Mouse (Mus musculus): ENCODE data around the gene Insl6. TPM values are rescaled to one million over a fixed set of nuclear protein-coding genes. Genes with fewer than 3 reads are reported as not detected.

The Insl6 gene
- polyA plus RNA-seq, 1 experiment from 2014 or later, result 6.9 TPM

GRCm38 (mm10) chr19:29311791-29312190 lies 13.4 kb downstream of the Insl6 start:
- Histone ChIP-seq H3K27ac (replicated peaks; ENCODE audit: low read depth, low read length) (no peak overlapping the region), H3K36me3 (ENCODE audit: control insufficient read depth, insufficient read depth, low read length) (no peaks in the 10 kb centered on the region; the same call in 1 of the 2 replicates), H3K4me3 (ENCODE audit: low read depth, low read length) (no peak overlapping the region), H3K4me2 (ENCODE audit: low read depth, severe bottlenecking) (no peak overlapping the region), H3K4me1 (ENCODE audit: control insufficient read depth, insufficient read depth, low read length) (no peaks in the 10 kb centered on the region), H3K27me3 (ENCODE audit: control insufficient read depth, insufficient read depth, low read length) (no peaks in the 10 kb centered on the region), H3K9ac (ENCODE audit: low read length) (no peak overlapping the region), H3K9me3 (ENCODE audit: control insufficient read depth, low read length) (no peaks in the 10 kb centered on the region)
- no peak for ATAC-seq (ENCODE audit: insufficient number of reproducible peaks, low FRiP score, low TSS enrichment, low read depth)
- WGBS, result 92% methylated on average over 8 of the region's 8 CpGs
- no peak for DNase-seq (ENCODE audit: low spot score)

GRCm38 (mm10) chr19:29308832-29309231 lies 16.3 kb downstream of the Insl6 start:
- Histone ChIP-seq H3K4me3 (ENCODE audit: low read depth, low read length) (no peak overlapping the region), H3K36me3 (ENCODE audit: control insufficient read depth, insufficient read depth, low read length) (no peaks in the 10 kb centered on the region; the same call in 1 of the 2 replicates), H3K9ac (ENCODE audit: low read length) (no peak overlapping the region), H3K4me2 (ENCODE audit: low read depth, severe bottlenecking) (no peak overlapping the region), H3K9me3 (ENCODE audit: control insufficient read depth, low read length) (no peaks in the 10 kb centered on the region), H3K27me3 (ENCODE audit: control insufficient read depth, insufficient read depth, low read length) (no peaks in the 10 kb centered on the region), H3K27ac (replicated peaks; ENCODE audit: low read depth, low read length) (no peak overlapping the region), H3K4me1 (ENCODE audit: control insufficient read depth, insufficient read depth, low read length) (no peaks in the 10 kb centered on the region)
- no peak for DNase-seq (ENCODE audit: low spot score)
- ATAC-seq (ENCODE audit: insufficient number of reproducible peaks, low FRiP score, low TSS enrichment, low read depth), result no peak

- Histone ChIP-seq H3K4me2 (ENCODE audit: low read depth, severe bottlenecking) (no peak overlapping the region), H3K9ac (ENCODE audit: low read length) (no peak overlapping the region), H3K36me3 (ENCODE audit: control insufficient read depth, insufficient read depth, low read length) (no peaks in the 10 kb centered on the region), H3K4me1 (ENCODE audit: control insufficient read depth, insufficient read depth, low read length) (no peaks in the 10 kb centered on the region), H3K9me3 (ENCODE audit: control insufficient read depth, low read length) (no peaks in the 10 kb centered on the region), H3K27me3 (ENCODE audit: control insufficient read depth, insufficient read depth, low read length) (no peaks in the 10 kb centered on the region), H3K27ac (replicated peaks; ENCODE audit: low read depth, low read length) (no peak overlapping the region), H3K4me3 (ENCODE audit: low read depth, low read length) (no peak overlapping the region)
- ATAC-seq (ENCODE audit: insufficient number of reproducible peaks, low FRiP score, low TSS enrichment, low read depth) (no peak), DNase-seq (ENCODE audit: low spot score) (no peak)
- WGBS, result 92% methylated on average over 2 of the region's 2 CpGs
Measured at GRCm38 (mm10) chr19:29302119-29302518, 23.0 kb downstream of the Insl6 start.

DNA sequence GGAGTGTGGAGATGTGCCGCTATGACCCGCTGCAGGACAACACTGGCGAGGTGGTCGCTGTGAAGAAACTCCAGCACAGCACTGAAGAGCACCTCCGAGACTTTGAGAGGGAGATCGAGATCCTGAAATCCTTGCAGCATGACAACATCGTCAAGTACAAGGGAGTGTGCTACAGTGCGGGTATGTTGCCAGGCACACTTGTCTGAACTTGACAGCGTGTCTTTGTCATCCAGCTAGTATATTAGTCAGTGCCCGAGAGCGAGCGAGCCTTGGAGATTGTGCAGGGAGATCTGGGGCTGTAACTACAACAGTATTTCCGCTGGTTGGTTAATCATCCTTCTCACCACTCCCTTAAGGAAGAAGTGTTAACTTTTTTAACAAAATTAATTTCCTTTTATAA lies 24.2 kb downstream of the Insl6 start:
- Histone ChIP-seq H3K27me3 (ENCODE audit: control insufficient read depth, insufficient read depth, low read length) (no peaks in the 10 kb centered on the region), H3K27ac (replicated peaks; ENCODE audit: low read depth, low read length) (no peak overlapping the region), H3K4me2 (ENCODE audit: low read depth, severe bottlenecking) (no peak overlapping the region), H3K36me3 (ENCODE audit: control insufficient read depth, insufficient read depth, low read length) (no peaks in the 10 kb centered on the region; the same call in 1 of the 2 replicates), H3K4me1 (ENCODE audit: control insufficient read depth, insufficient read depth, low read length) (no peaks in the 10 kb centered on the region), H3K4me3 (ENCODE audit: low read depth, low read length) (no peak overlapping the region), H3K9me3 (ENCODE audit: control insufficient read depth, low read length) (no peaks in the 10 kb centered on the region), H3K9ac (ENCODE audit: low read length) (no peak overlapping the region)
- no peak for ATAC-seq (ENCODE audit: insufficient number of reproducible peaks, low FRiP score, low TSS enrichment, low read depth)
- no peak for DNase-seq (ENCODE audit: low spot score)
- WGBS, result 91% methylated on average over 13 of the region's 13 CpGs

GRCm38 (mm10) chr19:29297366-29297765 lies 27.8 kb downstream of the Insl6 start:
- Histone ChIP-seq H3K9me3 (ENCODE audit: control insufficient read depth, low read length) (no peaks in the 10 kb centered on the region), H3K4me3 (ENCODE audit: low read depth, low read length) (no peak overlapping the region), H3K4me1 (ENCODE audit: control insufficient read depth, insufficient read depth, low read length) (no peaks in the 10 kb centered on the region), H3K27ac (replicated peaks; ENCODE audit: low read depth, low read length) (no peak overlapping the region), H3K4me2 (ENCODE audit: low read depth, severe bottlenecking) (no peak overlapping the region), H3K27me3 (ENCODE audit: control insufficient read depth, insufficient read depth, low read length) (no peaks in the 10 kb centered on the region), H3K36me3 (ENCODE audit: control insufficient read depth, insufficient read depth, low read length) (peaks cover 4% of the 10 kb centered on the region; the same call in 1 of the 2 replicates), H3K9ac (ENCODE audit: low read length) (no peak overlapping the region)
- DNase-seq (ENCODE audit: low spot score) (no peak), ATAC-seq (ENCODE audit: insufficient number of reproducible peaks, low FRiP score, low TSS enrichment, low read depth) (no peak)
- WGBS, result 89% methylated on average over 1 of the region's 1 CpGs

DNA sequence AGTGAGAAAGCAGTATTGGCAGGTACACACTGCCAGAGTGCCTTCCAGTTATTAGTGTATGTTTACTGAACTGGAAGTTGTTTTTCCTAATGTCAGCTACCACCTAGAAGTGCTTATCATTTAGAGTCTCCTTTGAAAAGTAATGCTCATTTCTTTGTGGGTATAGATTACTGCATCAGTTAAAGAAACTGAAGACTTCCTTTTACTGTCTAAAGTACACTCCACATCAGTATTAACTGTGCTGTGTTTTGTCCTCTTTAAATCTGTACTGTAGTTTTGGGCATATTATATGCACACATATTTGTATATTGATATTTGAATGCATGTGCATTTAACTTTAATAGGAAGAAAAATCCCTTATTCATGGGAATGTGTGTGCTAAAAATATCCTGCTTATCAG lies 29.0 kb downstream of the Insl6 start:
- Histone ChIP-seq H3K4me3 (ENCODE audit: low read depth, low read length) (no peak overlapping the region), H3K27me3 (ENCODE audit: control insufficient read depth, insufficient read depth, low read length) (no peaks in the 10 kb centered on the region), H3K36me3 (ENCODE audit: control insufficient read depth, insufficient read depth, low read length) (peaks cover 9% of the 10 kb centered on the region; the same call in 1 of the 2 replicates), H3K27ac (replicated peaks; ENCODE audit: low read depth, low read length) (no peak overlapping the region), H3K4me2 (ENCODE audit: low read depth, severe bottlenecking) (no peak overlapping the region), H3K4me1 (ENCODE audit: control insufficient read depth, insufficient read depth, low read length) (no peaks in the 10 kb centered on the region), H3K9ac (ENCODE audit: low read length) (no peak overlapping the region), H3K9me3 (ENCODE audit: control insufficient read depth, low read length) (no peaks in the 10 kb centered on the region)
- DNase-seq (ENCODE audit: low spot score), result no peak
- no peak for ATAC-seq (ENCODE audit: insufficient number of reproducible peaks, low FRiP score, low TSS enrichment, low read depth)

DNA sequence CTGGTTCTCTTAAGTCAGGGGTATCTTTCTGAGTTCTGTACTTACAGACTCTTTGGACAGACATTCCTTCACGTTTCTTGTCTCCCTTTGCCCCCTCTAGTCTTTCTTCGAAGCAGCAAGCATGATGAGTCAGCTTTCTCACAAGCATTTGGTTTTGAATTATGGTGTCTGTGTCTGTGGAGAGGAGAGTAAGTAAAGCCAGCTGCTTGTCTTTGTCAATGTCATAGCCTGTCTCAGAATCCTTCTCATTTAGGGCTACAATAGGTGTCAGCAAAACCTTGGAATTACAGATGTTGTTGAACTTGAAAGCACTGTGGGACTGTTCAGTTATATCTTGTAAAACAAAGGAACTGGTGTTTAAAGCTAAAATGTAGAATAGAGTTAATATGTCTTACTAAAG lies 30.4 kb downstream of the Insl6 start:
- Histone ChIP-seq H3K27me3 (ENCODE audit: control insufficient read depth, insufficient read depth, low read length) (no peaks in the 10 kb centered on the region), H3K4me1 (ENCODE audit: control insufficient read depth, insufficient read depth, low read length) (no peaks in the 10 kb centered on the region), H3K4me3 (ENCODE audit: low read depth, low read length) (no peak overlapping the region), H3K9ac (ENCODE audit: low read length) (no peak overlapping the region), H3K36me3 (ENCODE audit: control insufficient read depth, insufficient read depth, low read length) (peaks cover 9% of the 10 kb centered on the region; the same call in 1 of the 2 replicates), H3K4me2 (ENCODE audit: low read depth, severe bottlenecking) (no peak overlapping the region), H3K9me3 (ENCODE audit: control insufficient read depth, low read length) (no peaks in the 10 kb centered on the region), H3K27ac (replicated peaks; ENCODE audit: low read depth, low read length) (no peak overlapping the region)
- no peak for ATAC-seq (ENCODE audit: insufficient number of reproducible peaks, low FRiP score, low TSS enrichment, low read depth)
- no peak for DNase-seq (ENCODE audit: low spot score)
- 67% methylated on average over 2 of the region's 2 CpGs for WGBS

GRCm38 (mm10) chr19:29292546-29292945 lies 32.6 kb downstream of the Insl6 start:
- H3K27me3 ChIP-seq (ENCODE audit: control insufficient read depth, insufficient read depth, low read length), result no peaks in the 10 kb centered on the region
- no peaks in the 10 kb centered on the region for H3K4me1 ChIP-seq (ENCODE audit: control insufficient read depth, insufficient read depth, low read length)
- no peak overlapping the region for H3K4me3 ChIP-seq (ENCODE audit: low read depth, low read length)
- H3K27ac ChIP-seq (replicated peaks; ENCODE audit: low read depth, low read length), result no peak overlapping the region
- 85% methylated on average over 4 of the region's 4 CpGs for WGBS
- ATAC-seq (ENCODE audit: insufficient number of reproducible peaks, low FRiP score, low TSS enrichment, low read depth) (no peak), DNase-seq (ENCODE audit: low spot score) (no peak)
- H3K4me2 ChIP-seq (ENCODE audit: low read depth, severe bottlenecking), result no peak overlapping the region
- no peaks in the 10 kb centered on the region for H3K9me3 ChIP-seq (ENCODE audit: control insufficient read depth, low read length)
- H3K36me3 ChIP-seq (ENCODE audit: control insufficient read depth, insufficient read depth, low read length), result peaks cover 9% of the 10 kb centered on the region; the same call in 1 of the 2 replicates
- H3K9ac ChIP-seq (ENCODE audit: low read length), result no peak overlapping the region

DNA sequence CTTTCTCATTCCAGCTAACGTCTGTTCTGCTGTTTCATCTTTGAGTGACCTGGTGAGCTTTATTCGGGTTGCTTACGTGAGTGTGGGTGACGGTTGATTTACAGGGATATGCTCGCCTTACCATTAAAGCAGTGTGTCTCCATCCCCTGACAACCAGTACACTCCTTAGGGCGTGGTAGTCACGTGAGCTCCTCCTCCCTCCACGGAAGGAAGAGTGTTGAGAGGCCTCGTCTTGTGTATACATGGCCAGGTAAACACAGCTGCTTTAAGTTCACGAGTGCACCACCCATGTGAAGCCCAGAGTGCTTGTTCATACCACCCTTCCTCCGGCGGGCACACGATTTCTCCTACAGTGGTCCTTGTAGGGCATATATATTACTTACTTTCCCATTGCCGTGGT lies 33.6 kb downstream of the Insl6 start:
- H3K27me3 ChIP-seq (ENCODE audit: control insufficient read depth, insufficient read depth, low read length), result no peaks in the 10 kb centered on the region
- H3K27ac ChIP-seq (replicated peaks; ENCODE audit: low read depth, low read length), result no peak overlapping the region
- no peak overlapping the region for H3K4me3 ChIP-seq (ENCODE audit: low read depth, low read length)
- WGBS, result 85% methylated on average over 14 of the region's 14 CpGs
- ATAC-seq (ENCODE audit: insufficient number of reproducible peaks, low FRiP score, low TSS enrichment, low read depth) (no peak), DNase-seq (ENCODE audit: low spot score) (no peak)
- H3K36me3 ChIP-seq (ENCODE audit: control insufficient read depth, insufficient read depth, low read length), result peaks cover 9% of the 10 kb centered on the region; the same call in 1 of the 2 replicates
- no peaks in the 10 kb centered on the region for H3K4me1 ChIP-seq (ENCODE audit: control insufficient read depth, insufficient read depth, low read length)
- no peaks in the 10 kb centered on the region for H3K9me3 ChIP-seq (ENCODE audit: control insufficient read depth, low read length)
- no peak overlapping the region for H3K4me2 ChIP-seq (ENCODE audit: low read depth, severe bottlenecking)
- no peak overlapping the region for H3K9ac ChIP-seq (ENCODE audit: low read length)

Measured in limb, embryonic 11.5 days (tissue).